Mouse (Mus musculus) testis, adult 2 months (tissue): Measurements from ENCODE around the gene Serpinb9. TPM values are rescaled to one million over a fixed set of nuclear protein-coding genes. Genes with fewer than 3 reads are reported as not detected.

Experiments used
- H3K27ac ChIP-seq: fragments of 200-500 bp; 2 replicates; pipeline ENCODE4 v1.5.1; 2012; ENCODE audit warnings: low read depth, low read length; ENCODE audit not compliant: control insufficient read depth, insufficient read depth
- H3K27me3 ChIP-seq: fragments of 200-500 bp; 2 replicates; pipeline ENCODE4 v1.6.1; 2012; ENCODE audit warnings: mild to moderate bottlenecking, low read length, moderate library complexity; ENCODE audit not compliant: control insufficient read depth, insufficient read depth
- H3K36me3 ChIP-seq: fragments of 200-500 bp; 2 replicates; pipeline ENCODE4 v1.6.1; 2012; ENCODE audit warnings: mild to moderate bottlenecking, low read length; ENCODE audit not compliant: control insufficient read depth, insufficient read depth
- H3K4me1 ChIP-seq: fragments of 200-500 bp; 2 replicates; pipeline ENCODE4 v1.6.1; 2012; ENCODE audit warnings: low read length; ENCODE audit not compliant: control insufficient read depth, insufficient read depth
- H3K4me3 ChIP-seq: fragments of 200-500 bp; 2 replicates; pipeline ENCODE4 v1.5.1; 2012; ENCODE audit warnings: low read depth, mild to moderate bottlenecking, low read length, moderate library complexity, mixed read lengths; ENCODE audit not compliant: control insufficient read depth
- CTCF ChIP-seq: fragments of 200-500 bp; IDR thresholded peaks from 2 replicates; pipeline ENCODE4 v1.5.1; 2012; ENCODE audit warnings: low read depth, mild to moderate bottlenecking, inconsistent platforms, low read length, moderate library complexity; ENCODE audit not compliant: control insufficient read depth, insufficient read depth, insufficient replicate concordance
- POLR2A ChIP-seq: fragments of 200-500 bp; IDR thresholded peaks from 2 replicates; pipeline ENCODE4 v1.6.1; 2012; ENCODE audit warnings: low read depth, mild to moderate bottlenecking, inconsistent platforms, low read length, moderate library complexity; ENCODE audit not compliant: control insufficient read depth
- polyA plus RNA-seq: library from polyadenylated mRNA; depleted of rRNA; stranded (reverse); fragments of >200 nt; gene quantifications from 2 replicates; pipeline ENCODE4 v1.2.3, GENCODE M21; 2012

The Serpinb9 gene
- polyA plus RNA-seq, 1 experiment: 2.1 TPM

- TF ChIP-seq CTCF: no peak
- TF ChIP-seq POLR2A: no peak
- no peaks in the 10 kb centered on the region for H3K36me3 ChIP-seq
- no peak overlapping the region for H3K27ac ChIP-seq
- no peak overlapping the region for H3K4me3 ChIP-seq
- H3K4me1 ChIP-seq: peaks cover 4% of the 10 kb centered on the region
- H3K27me3 ChIP-seq: no peaks in the 10 kb centered on the region
These were observed 35.8 kb upstream of the Serpinb9 start for GRCm38 (mm10) chr13:32967233-32967632.

GRCm38 (mm10) chr13:32968353-32968984 lies 34.6 kb upstream of the Serpinb9 start:
- Histone ChIP-seq H3K27me3 (no peaks in the 10 kb centered on the region), H3K27ac (no peak overlapping the region), H3K4me3 (no peak overlapping the region), H3K36me3 (no peaks in the 10 kb centered on the region), H3K4me1 (peaks cover 4% of the 10 kb centered on the region)
- TF ChIP-seq POLR2A (no peak), CTCF (no peak)

- Histone ChIP-seq H3K36me3 (no peaks in the 10 kb centered on the region), H3K4me3 (no peak overlapping the region), H3K27me3 (no peaks in the 10 kb centered on the region), H3K27ac (no peak overlapping the region), H3K4me1 (peaks cover 4% of the 10 kb centered on the region)
- TF ChIP-seq POLR2A (no peak), CTCF (no peak)
These were observed 33.9 kb upstream of the Serpinb9 start for GRCm38 (mm10) chr13:32968996-32969640.

- no peak overlapping the region for H3K4me3 ChIP-seq
- H3K27ac ChIP-seq: no peak overlapping the region
- H3K36me3 ChIP-seq: no peaks in the 10 kb centered on the region
- H3K4me1 ChIP-seq: peaks cover 4% of the 10 kb centered on the region
- no peak for TF ChIP-seq POLR2A
- TF ChIP-seq CTCF: no peak
- H3K27me3 ChIP-seq: no peaks in the 10 kb centered on the region
These were observed 33.4 kb upstream of the Serpinb9 start for GRCm38 (mm10) chr13:32969641-32970040.

- no peak overlapping the region for H3K27ac ChIP-seq
- H3K36me3 ChIP-seq: no peaks in the 10 kb centered on the region
- no peaks in the 10 kb centered on the region for H3K4me1 ChIP-seq
- no peak overlapping the region for H3K4me3 ChIP-seq
- H3K27me3 ChIP-seq: no peaks in the 10 kb centered on the region
- no peak for TF ChIP-seq POLR2A
- TF ChIP-seq CTCF: no peak
These were observed 32.3 kb upstream of the Serpinb9 start for GRCm38 (mm10) chr13:32970776-32971175.

GRCm38 (mm10) chr13:32974268-32974667 lies 28.8 kb upstream of the Serpinb9 start:
- Histone ChIP-seq H3K27me3 (no peaks in the 10 kb centered on the region), H3K4me3 (no peak overlapping the region), H3K4me1 (no peaks in the 10 kb centered on the region), H3K36me3 (no peaks in the 10 kb centered on the region), H3K27ac (no peak overlapping the region)
- TF ChIP-seq POLR2A: no peak
- no peak for TF ChIP-seq CTCF

- Histone ChIP-seq H3K27me3 (no peaks in the 10 kb centered on the region), H3K27ac (no peak overlapping the region), H3K4me1 (no peaks in the 10 kb centered on the region), H3K4me3 (no peak overlapping the region), H3K36me3 (no peaks in the 10 kb centered on the region)
- TF ChIP-seq POLR2A: no peak
- no peak for TF ChIP-seq CTCF
These were observed 28.1 kb upstream of the Serpinb9 start for GRCm38 (mm10) chr13:32974889-32975460.
